23 mouse cellular contexts compared by ENCODE assay signal in the genomic region with DNA sequence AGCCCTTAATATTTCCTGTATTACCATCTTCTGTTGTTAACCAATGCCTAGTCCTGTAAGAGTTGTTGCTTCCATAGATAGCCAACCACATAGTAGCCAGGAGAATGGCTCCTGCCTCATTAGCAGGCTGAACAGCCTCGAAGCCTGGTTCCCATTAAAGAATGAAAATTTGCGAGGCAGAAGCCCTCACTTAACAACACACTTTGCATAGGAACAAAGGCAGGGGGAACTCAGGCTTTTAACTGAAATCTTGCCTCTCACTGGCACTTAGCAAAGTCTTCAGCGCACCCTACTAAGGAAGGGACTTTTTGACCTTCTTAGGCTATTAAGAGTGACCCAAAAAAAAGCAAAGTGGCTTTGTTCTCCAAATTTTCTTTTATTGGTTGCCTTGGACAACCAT.
DNase-seq lines count a peak whose midpoint lies in the region; ATAC-seq and TF ChIP-seq lines count a peak whose summit lies in the region.
"Had no signal": no experiment of that assay in that cellular context is flagged by ENCODE, and none has a peak within 500 bp of the region (broad histone marks: within the 10 kb centered on the region; RNA-seq: fewer than 3 reads in every experiment).

No protein-coding gene starts in this region.

- H3K27ac ChIP-seq in hindbrain, embryonic 13.5 days, result no peak overlapping the region
- H3K27ac ChIP-seq in hindbrain, embryonic 16.5 days (ENCODE audit: low read depth, low read length), result no peak overlapping the region
- H3K27ac ChIP-seq in layer of hippocampus, adult 2 months, result no peak overlapping the region
- H3K27ac ChIP-seq: embryonic facial prominence, embryonic 13.5 days; heart, adult 2 months; intestine, embryonic 15.5 days; liver, embryonic 15.5 days; stomach, postnatal 0 days had no signal

- no peaks in the 10 kb centered on the region for H3K36me3 ChIP-seq in hindbrain, embryonic 13.5 days
- H3K36me3 ChIP-seq in hindbrain, embryonic 16.5 days (ENCODE audit: control insufficient read depth, insufficient read depth, low read length), result no peaks in the 10 kb centered on the region
- H3K36me3 ChIP-seq: embryonic facial prominence, embryonic 13.5 days; intestine, embryonic 15.5 days; liver, embryonic 15.5 days had no signal

- 0 out of 2 replicates have a peak, but pooled peaks cover 4% of the 10 kb centered on the region for H3K27me3 ChIP-seq in hindbrain, embryonic 13.5 days
- 0 out of 2 replicates have a peak, but pooled peaks cover 3% of the 10 kb centered on the region for H3K27me3 ChIP-seq in hindbrain, embryonic 16.5 days (replicated peaks; ENCODE audit: control insufficient read depth, insufficient read depth, low read length)
- H3K27me3 ChIP-seq: embryonic facial prominence, embryonic 13.5 days; intestine, embryonic 15.5 days; liver, embryonic 15.5 days had no signal

- intact Hi-C loops in left cerebral cortex, postnatal 36 days (cut with DNase I), result no loop called here

- 0 out of 2 replicates have a peak, but pooled peaks have one; percentile 20 for ATAC-seq in hindbrain, embryonic 13.5 days (ENCODE audit: low FRiP score)
- no peak for ATAC-seq in hindbrain, embryonic 16.5 days
- ATAC-seq: activated CD4-positive, CD25-positive, alpha-beta regulatory T cell, adult 4 months; intestine, embryonic 15.5 days; lung, postnatal 0 days had no signal

- TF ChIP-seq POLR2A in brain, embryonic 14.5 days (IDR thresholded peaks at IDR 0.05; ENCODE audit: borderline replicate concordance, extremely low read depth, insufficient read depth, insufficient read length, poor library complexity, severe bottlenecking), result no peak

- H3K4me1 ChIP-seq in hindbrain, embryonic 13.5 days (replicated peaks), result no peaks in the 10 kb centered on the region
- no peaks in the 10 kb centered on the region for H3K4me1 ChIP-seq in hindbrain, embryonic 16.5 days (ENCODE audit: control insufficient read depth, insufficient read depth, low read depth, low read length)
- H3K4me1 ChIP-seq: embryonic facial prominence, embryonic 13.5 days; intestine, embryonic 15.5 days; liver, embryonic 15.5 days had no signal

- TF ChIP-seq CTCF in brain, embryonic 14.5 days (IDR thresholded peaks at IDR 0.05; ENCODE audit: borderline replicate concordance, extremely low read depth, insufficient read depth, insufficient read length), result no peak
- TF ChIP-seq CTCF in layer of hippocampus, adult 2 months (conservative IDR thresholded peaks at IDR 0.05), result no peak

- 13% methylated on average over 3 of the region's 3 CpGs for WGBS in hindbrain, embryonic 13.5 days
- WGBS in hindbrain, embryonic 16.5 days, result 19% methylated on average over 3 of the region's 3 CpGs

- H3K9me3 ChIP-seq in hindbrain, embryonic 13.5 days, result no peaks in the 10 kb centered on the region
- no peaks in the 10 kb centered on the region for H3K9me3 ChIP-seq in hindbrain, embryonic 16.5 days (ENCODE audit: control insufficient read depth, low read length)
- H3K9me3 ChIP-seq: embryonic facial prominence, embryonic 13.5 days; intestine, embryonic 15.5 days; liver, embryonic 15.5 days had no signal

- H3K4me3 ChIP-seq in hindbrain, embryonic 13.5 days, result no peak overlapping the region
- H3K4me3 ChIP-seq in hindbrain, embryonic 16.5 days (ENCODE audit: low read length), result no peak overlapping the region
- H3K4me3 ChIP-seq in layer of hippocampus, adult 2 months, result no peak overlapping the region
- H3K4me3 ChIP-seq: embryonic facial prominence, embryonic 13.5 days; heart, adult 2 months; intestine, embryonic 15.5 days; liver, embryonic 15.5 days had no signal

- H3K9ac ChIP-seq in hindbrain, embryonic 13.5 days, result no peak overlapping the region
- H3K9ac ChIP-seq in hindbrain, embryonic 16.5 days (ENCODE audit: low read depth, low read length), result no peak overlapping the region
- H3K9ac ChIP-seq: embryonic facial prominence, embryonic 13.5 days; intestine, embryonic 15.5 days; liver, embryonic 15.5 days had no signal

- H3K4me2 ChIP-seq in hindbrain, embryonic 13.5 days, result no peak overlapping the region
- H3K4me2 ChIP-seq in hindbrain, embryonic 16.5 days (ENCODE audit: low read length), result no peak overlapping the region
- H3K4me2 ChIP-seq: embryonic facial prominence, embryonic 13.5 days; intestine, embryonic 15.5 days; liver, embryonic 15.5 days had no signal

- DNase-seq in WW6 (ENCODE audit: low read depth, low spot score), result peak; percentile 14
- DNase-seq in brain, embryonic 14.5 days (ENCODE audit: low read depth), result peak; percentile 63
- DNase-seq in forelimb bud, embryonic 11.5 days (ENCODE audit: low read depth, low spot score), result peak; percentile 51
- no peak for DNase-seq in left cerebral cortex, postnatal 36 days (ENCODE audit: low spot score in 2 of 2)
- DNase-seq in lung, postnatal 25 days (ENCODE audit: low spot score), result no peak
- no peak for DNase-seq in layer of hippocampus, adult 2 months (ENCODE audit: low spot score in 2 of 2)
- DNase-seq: adrenal gland, postnatal 14 days; cerebellum, adult 11-12 months; cerebellum, postnatal 14 days; gastrocnemius, postnatal 25 days; heart, adult 2 months; heart, postnatal 4 days; kidney, adult 9 months; kidney, postnatal 4 days; right cerebral cortex, postnatal 4 days had no signal

Comparison
In these comparisons a context has a peak if more than half of its experiments do, and no peak if none do; other contexts are left out.
1. DNase-seq: peak in WW6 (single experiment), brain, embryonic 14.5 days (single experiment) and forelimb bud, embryonic 11.5 days (single experiment); none in left cerebral cortex, postnatal 36 days (0 of 2), lung, postnatal 25 days (single experiment) and layer of hippocampus, adult 2 months (0 of 2).